Mouse (Mus musculus) thymus, adult 2 months (tissue): ENCODE measurements around the gene Ptpn1. TPM values are rescaled to one million over a fixed set of nuclear protein-coding genes. Genes with fewer than 3 reads are reported as not detected.

ENCODE experiments used
- DNase-seq: peaks from one replicate; pipeline ENCODE4 v3.0.0; 2021
- H3K27ac ChIP-seq: fragments of 200-500 bp; 2 replicates; pipeline ENCODE4 v1.5.1; 2012; ENCODE audit warnings: low read length, control low read depth; ENCODE audit not compliant: control insufficient read depth, insufficient read depth
- H3K27me3 ChIP-seq: fragments of 200-500 bp; 2 replicates; pipeline ENCODE4 v1.6.1; 2012; ENCODE audit warnings: mild to moderate bottlenecking, low read length, moderate library complexity, mixed read lengths; ENCODE audit not compliant: control insufficient read depth, insufficient read depth
- H3K36me3 ChIP-seq: fragments of 200-500 bp; 2 replicates; pipeline ENCODE4 v1.6.1; 2012; ENCODE audit warnings: mild to moderate bottlenecking, low read length, moderate library complexity; ENCODE audit not compliant: control insufficient read depth, insufficient read depth
- H3K4me1 ChIP-seq: fragments of 200-500 bp; replicated peaks from 2 replicates; pipeline ENCODE4 v1.6.1; 2012; ENCODE audit warnings: low read length; ENCODE audit not compliant: control insufficient read depth, insufficient read depth
- H3K4me3 ChIP-seq: fragments of 200-500 bp; 2 replicates; pipeline ENCODE4 v1.5.1; 2012; ENCODE audit warnings: mild to moderate bottlenecking, low read length, control low read depth, moderate library complexity; ENCODE audit not compliant: control insufficient read depth, insufficient read depth
- CTCF ChIP-seq: fragments of 200-500 bp; IDR thresholded peaks from 2 replicates; pipeline ENCODE4 v1.5.1; 2012; ENCODE audit warnings: mild to moderate bottlenecking, control low read depth, low read length, moderate library complexity, borderline replicate concordance; ENCODE audit not compliant: control insufficient read depth, poor library complexity, insufficient read depth; ENCODE audit errors: extremely low read depth
- POLR2A ChIP-seq: fragments of 200-500 bp; IDR thresholded peaks from 2 replicates; pipeline ENCODE4 v1.6.1; 2012; ENCODE audit warnings: mild to moderate bottlenecking, low read length, control low read depth, moderate library complexity; ENCODE audit not compliant: control insufficient read depth, poor library complexity, insufficient read depth; ENCODE audit errors: extremely low read depth
- WGBS: fragments of 180-500 bp; shearing (Covaris S2); methylation state at CpG from one replicate; pipeline ENCODE4 v1.1.7; 2018; 5-methylcytosine and 5-hydroxymethylcytosine counted together
- polyA plus RNA-seq: library from polyadenylated mRNA; depleted of rRNA; stranded (reverse); fragments of >200 nt; gene quantifications from 2 replicates; pipeline ENCODE4 v1.2.3, GENCODE M21; 2012

The Ptpn1 gene
- polyA plus RNA-seq, 1 experiment = 97.8 TPM

- WGBS = 90% methylated on average over 12 of the region's 12 CpGs
- peaks cover 7% of the 10 kb centered on the region for H3K4me1 ChIP-seq
- H3K27ac ChIP-seq = no peak overlapping the region
- no peak overlapping the region for H3K4me3 ChIP-seq
- no peaks in the 10 kb centered on the region; the same call in 1 of the 2 replicates for H3K27me3 ChIP-seq
- no peaks in the 10 kb centered on the region for H3K36me3 ChIP-seq
- no peak for DNase-seq
- TF ChIP-seq POLR2A = no peak
- no peak for TF ChIP-seq CTCF
These were observed 55.8 kb downstream of the Ptpn1 start for GRCm38 (mm10) chr2:167987640-167988039.

- WGBS = 16% methylated on average over 14 of the region's 14 CpGs
- Histone ChIP-seq H3K27ac (no peak overlapping the region), H3K27me3 (no peaks in the 10 kb centered on the region; the same call in 1 of the 2 replicates), H3K4me3 (no peak overlapping the region), H3K36me3 (no peaks in the 10 kb centered on the region), H3K4me1 (peaks cover 7% of the 10 kb centered on the region)
- DNase-seq = no peak
- TF ChIP-seq POLR2A = no peak
- TF ChIP-seq CTCF = no peak
These were observed 57.5 kb downstream of the Ptpn1 start for GRCm38 (mm10) chr2:167989310-167989709.

- no peak for DNase-seq
- peaks cover 21% of the 10 kb centered on the region for H3K4me1 ChIP-seq
- no peaks in the 10 kb centered on the region for H3K36me3 ChIP-seq
- no peaks in the 10 kb centered on the region; the same call in 1 of the 2 replicates for H3K27me3 ChIP-seq
- H3K4me3 ChIP-seq = no peak overlapping the region
- WGBS = 94% methylated on average over 13 of the region's 13 CpGs
- H3K27ac ChIP-seq = no peak overlapping the region
- TF ChIP-seq CTCF (no peak), POLR2A (no peak)
These were observed 61.4 kb downstream of the Ptpn1 start for GRCm38 (mm10) chr2:167993260-167993659.

- TF ChIP-seq CTCF (no peak), POLR2A (no peak)
- Histone ChIP-seq H3K27me3 (no peaks in the 10 kb centered on the region), H3K36me3 (no peaks in the 10 kb centered on the region), H3K4me1 (peaks cover 14% of the 10 kb centered on the region), H3K27ac (no peak overlapping the region), H3K4me3 (no peak overlapping the region)
- 53% methylated on average over 19 of the region's 19 CpGs for WGBS
- DNase-seq = no peak
These were observed 64.2 kb downstream of the Ptpn1 start for GRCm38 (mm10) chr2:167995870-167996635.

- Histone ChIP-seq H3K27ac (no peak overlapping the region), H3K4me3 (no peak overlapping the region), H3K27me3 (no peaks in the 10 kb centered on the region), H3K36me3 (no peaks in the 10 kb centered on the region), H3K4me1 (peaks cover 14% of the 10 kb centered on the region)
- no peak for DNase-seq
- TF ChIP-seq CTCF = no peak
- no peak for TF ChIP-seq POLR2A
- 26% methylated on average over 8 of the region's 8 CpGs for WGBS
These were observed 64.9 kb downstream of the Ptpn1 start for GRCm38 (mm10) chr2:167996672-167997215.

GRCm38 (mm10) chr2:167997562-167997961 is 65.7 kb downstream of the Ptpn1 start:
- no peak for DNase-seq
- Histone ChIP-seq H3K4me1 (peaks cover 14% of the 10 kb centered on the region), H3K36me3 (no peaks in the 10 kb centered on the region), H3K27ac (no peak overlapping the region), H3K4me3 (no peak overlapping the region), H3K27me3 (no peaks in the 10 kb centered on the region)
- TF ChIP-seq POLR2A = no peak
- TF ChIP-seq CTCF = no peak
- WGBS = 9% methylated on average over 3 of the region's 3 CpGs
